Mouse (Mus musculus): ENCODE measurements around the gene Kcnj5. TPM values are rescaled to one million over a fixed set of nuclear protein-coding genes. Genes with fewer than 3 reads are reported as not detected.
A peak's percentile ranks its signal among the peaks of the same experiment; 100 is the strongest.

Gene Kcnj5
- polyA plus RNA-seq, 1 experiment from 2014 or later, result 0.14 TPM

DNA sequence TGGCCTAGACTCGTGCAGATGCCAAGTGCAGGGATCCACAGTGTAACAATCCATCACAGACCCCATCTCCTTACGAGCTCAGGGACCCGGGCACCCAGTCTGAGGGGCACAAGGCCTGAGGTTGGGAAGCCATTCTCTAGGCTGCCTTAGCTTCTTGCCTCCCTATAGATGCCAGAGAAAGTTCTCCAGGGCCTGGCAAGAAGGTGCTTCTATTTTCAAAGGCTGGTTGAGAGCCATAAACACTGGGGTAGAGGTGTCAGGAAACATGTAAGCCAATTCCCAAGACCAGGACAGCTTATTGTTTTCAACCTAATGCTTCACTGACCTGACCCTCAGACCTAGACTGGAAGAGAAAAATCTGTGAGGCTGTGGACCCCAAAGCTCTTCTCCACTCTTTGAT is 28.2 kb downstream of the Kcnj5 start:
- no peak for ATAC-seq (replicated peaks; ENCODE audit: insufficient number of reproducible peaks, low FRiP score, low TSS enrichment, low read depth)
- H3K4me2 ChIP-seq (ENCODE audit: low read depth, low read length), result no peak overlapping the region
- no peak overlapping the region for H3K27ac ChIP-seq (replicated peaks; ENCODE audit: low read depth, low read length)
- H3K27me3 ChIP-seq (ENCODE audit: control insufficient read depth, insufficient read depth, low read length), result no peaks in the 10 kb centered on the region
- no peak overlapping the region for H3K9ac ChIP-seq (replicated peaks; ENCODE audit: low read length)
- H3K4me1 ChIP-seq (ENCODE audit: control insufficient read depth, insufficient read depth, low read length), result no peaks in the 10 kb centered on the region
- H3K36me3 ChIP-seq (replicated peaks; ENCODE audit: control insufficient read depth, insufficient read depth, low read depth, low read length), result no peaks in the 10 kb centered on the region
- DNase-seq (ENCODE audit: low spot score), result no peak
- 87% methylated on average over 3 of the region's 3 CpGs for WGBS
- H3K9me3 ChIP-seq (replicated peaks; ENCODE audit: control insufficient read depth, low read length), result no peaks in the 10 kb centered on the region
- H3K4me3 ChIP-seq (ENCODE audit: low read depth, low read length), result no peak overlapping the region

DNA sequence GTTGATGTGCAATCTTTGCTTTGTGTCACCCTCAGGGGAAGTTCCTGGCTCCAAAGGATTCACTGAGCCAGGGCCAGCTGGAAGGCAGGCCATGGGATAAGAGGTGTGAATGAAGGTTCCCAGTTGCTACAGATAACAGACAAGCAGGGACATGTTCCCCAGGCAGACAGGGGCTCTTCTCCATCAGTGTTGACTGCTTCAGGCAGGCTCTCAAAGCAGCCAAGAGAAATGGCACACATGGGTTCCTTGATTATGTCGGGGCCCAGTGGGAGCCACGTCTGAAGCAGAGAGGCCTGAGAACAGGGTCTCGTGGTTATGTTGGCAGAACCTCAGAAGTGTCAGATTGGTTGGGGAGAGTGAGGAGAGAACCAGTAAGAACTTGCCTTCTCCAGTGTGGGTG is 30.1 kb downstream of the Kcnj5 start:
- H3K27ac ChIP-seq (replicated peaks; ENCODE audit: low read depth, low read length), result no peak overlapping the region
- H3K9me3 ChIP-seq (replicated peaks; ENCODE audit: control insufficient read depth, low read length), result no peaks in the 10 kb centered on the region
- H3K4me3 ChIP-seq (ENCODE audit: low read depth, low read length), result no peak overlapping the region
- H3K4me2 ChIP-seq (ENCODE audit: low read depth, low read length), result no peak overlapping the region
- no peak overlapping the region for H3K9ac ChIP-seq (replicated peaks; ENCODE audit: low read length)
- no peak for ATAC-seq (replicated peaks; ENCODE audit: insufficient number of reproducible peaks, low FRiP score, low TSS enrichment, low read depth)
- H3K36me3 ChIP-seq (replicated peaks; ENCODE audit: control insufficient read depth, insufficient read depth, low read depth, low read length), result no peaks in the 10 kb centered on the region
- no peaks in the 10 kb centered on the region for H3K27me3 ChIP-seq (ENCODE audit: control insufficient read depth, insufficient read depth, low read length)
- 80% methylated on average over 3 of the region's 3 CpGs for WGBS
- H3K4me1 ChIP-seq (ENCODE audit: control insufficient read depth, insufficient read depth, low read length), result no peaks in the 10 kb centered on the region
- no peak for DNase-seq (ENCODE audit: low spot score)

DNA sequence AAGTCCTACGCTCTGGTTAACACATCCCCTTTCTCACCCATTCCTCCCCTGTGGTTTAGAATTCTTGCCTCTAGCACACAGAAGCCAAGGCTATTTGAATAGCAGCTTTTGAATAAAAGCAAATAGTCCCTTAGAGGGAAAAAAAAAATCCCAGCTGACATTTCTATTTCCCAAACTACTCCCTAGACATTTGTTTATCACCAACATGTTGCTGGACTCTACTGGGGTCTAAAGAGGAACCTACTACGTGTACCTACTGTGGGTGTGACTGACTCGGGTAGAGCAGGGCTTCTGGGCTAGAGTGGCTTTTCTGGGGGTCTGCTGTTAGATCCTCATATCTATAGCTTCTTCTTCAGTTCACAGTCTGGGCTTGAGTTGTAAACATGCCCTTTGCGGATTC is 31.9 kb downstream of the Kcnj5 start:
- 87% methylated on average over 4 of the region's 4 CpGs for WGBS
- DNase-seq (ENCODE audit: low spot score), result no peak
- no peaks in the 10 kb centered on the region for H3K36me3 ChIP-seq (replicated peaks; ENCODE audit: control insufficient read depth, insufficient read depth, low read depth, low read length)
- H3K4me1 ChIP-seq (ENCODE audit: control insufficient read depth, insufficient read depth, low read length), result no peaks in the 10 kb centered on the region
- H3K9me3 ChIP-seq (replicated peaks; ENCODE audit: control insufficient read depth, low read length), result no peaks in the 10 kb centered on the region
- no peak for ATAC-seq (replicated peaks; ENCODE audit: insufficient number of reproducible peaks, low FRiP score, low TSS enrichment, low read depth)
- H3K27me3 ChIP-seq (ENCODE audit: control insufficient read depth, insufficient read depth, low read length), result no peaks in the 10 kb centered on the region
- H3K27ac ChIP-seq (replicated peaks; ENCODE audit: low read depth, low read length), result no peak overlapping the region
- no peak overlapping the region for H3K9ac ChIP-seq (replicated peaks; ENCODE audit: low read length)
- H3K4me3 ChIP-seq (ENCODE audit: low read depth, low read length), result no peak overlapping the region
- no peak overlapping the region for H3K4me2 ChIP-seq (ENCODE audit: low read depth, low read length)

DNA sequence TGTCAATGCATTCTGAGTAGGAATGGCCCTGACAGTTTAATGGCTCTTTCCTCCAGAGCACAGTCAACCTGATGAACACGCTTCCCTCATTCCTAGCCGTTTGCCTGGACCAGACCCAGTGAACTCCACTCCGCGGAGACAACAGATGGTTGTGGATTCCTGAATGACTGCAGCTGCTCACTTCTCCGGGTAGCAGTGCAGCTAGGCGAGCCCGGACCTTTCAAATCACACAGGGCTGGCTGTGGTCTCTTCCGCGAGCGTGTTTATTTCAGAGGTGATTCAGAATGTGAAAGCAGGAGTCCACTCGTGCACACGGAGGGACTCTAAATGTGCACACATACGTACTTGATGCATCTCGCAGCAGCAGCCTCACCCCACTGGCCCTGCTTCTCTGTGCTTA is 32.4 kb downstream of the Kcnj5 start:
- Histone ChIP-seq H3K36me3 (replicated peaks; ENCODE audit: control insufficient read depth, insufficient read depth, low read depth, low read length) (no peaks in the 10 kb centered on the region), H3K9me3 (replicated peaks; ENCODE audit: control insufficient read depth, low read length) (no peaks in the 10 kb centered on the region), H3K4me2 (ENCODE audit: low read depth, low read length) (no peak overlapping the region), H3K27ac (replicated peaks; ENCODE audit: low read depth, low read length) (no peak overlapping the region), H3K4me3 (ENCODE audit: low read depth, low read length) (no peak overlapping the region), H3K9ac (replicated peaks; ENCODE audit: low read length) (no peak overlapping the region), H3K4me1 (ENCODE audit: control insufficient read depth, insufficient read depth, low read length) (no peaks in the 10 kb centered on the region), H3K27me3 (ENCODE audit: control insufficient read depth, insufficient read depth, low read length) (no peaks in the 10 kb centered on the region)
- DNase-seq (ENCODE audit: low spot score), result peak; percentile 15
- no peak for ATAC-seq (replicated peaks; ENCODE audit: insufficient number of reproducible peaks, low FRiP score, low TSS enrichment, low read depth)
- 77% methylated on average over 14 of the region's 14 CpGs for WGBS

DNA sequence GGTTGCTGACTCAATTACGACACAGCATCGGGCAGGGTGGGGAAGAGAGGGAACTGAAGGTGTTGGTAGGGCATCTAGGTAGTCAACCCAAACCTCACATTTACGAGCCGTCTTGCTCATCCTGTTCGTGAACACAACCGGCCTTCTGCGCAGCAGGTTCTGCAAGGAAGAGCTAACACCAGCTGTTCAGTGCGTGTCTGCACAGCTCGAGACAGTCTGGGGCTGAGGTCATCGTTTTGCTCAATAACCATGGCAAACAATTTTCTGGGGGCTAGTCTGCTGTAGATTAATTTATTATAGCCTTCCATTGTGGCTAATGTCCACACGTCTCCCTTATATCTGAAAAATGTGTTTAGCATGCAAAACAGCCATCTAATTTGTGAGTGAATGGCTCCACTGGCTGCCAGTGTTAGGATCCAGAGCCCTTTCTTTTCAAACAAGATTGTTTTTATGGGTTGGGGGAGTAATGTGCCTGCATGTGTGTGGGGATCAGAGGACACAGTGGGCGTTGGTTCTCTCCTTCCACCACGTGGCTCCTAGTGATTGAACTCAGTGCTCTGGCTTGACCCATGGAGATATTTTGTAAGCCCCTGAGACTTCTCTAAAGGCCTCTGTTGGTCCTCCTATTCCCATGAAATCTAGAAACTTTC is 41.5 kb downstream of the Kcnj5 start:
- H3K9ac ChIP-seq (replicated peaks; ENCODE audit: low read length), result no peak overlapping the region
- H3K4me1 ChIP-seq (ENCODE audit: control insufficient read depth, insufficient read depth, low read length), result no peaks in the 10 kb centered on the region
- no peaks in the 10 kb centered on the region for H3K36me3 ChIP-seq (replicated peaks; ENCODE audit: control insufficient read depth, insufficient read depth, low read depth, low read length)
- no peak overlapping the region for H3K27ac ChIP-seq (replicated peaks; ENCODE audit: low read depth, low read length)
- H3K9me3 ChIP-seq (replicated peaks; ENCODE audit: control insufficient read depth, low read length), result no peaks in the 10 kb centered on the region
- H3K4me3 ChIP-seq (ENCODE audit: low read depth, low read length), result no peak overlapping the region
- DNase-seq (ENCODE audit: low spot score), result no peak
- WGBS, result 78% methylated on average over 13 of the region's 13 CpGs
- no peak overlapping the region for H3K4me2 ChIP-seq (ENCODE audit: low read depth, low read length)
- no peak for ATAC-seq (replicated peaks; ENCODE audit: insufficient number of reproducible peaks, low FRiP score, low TSS enrichment, low read depth)
- H3K27me3 ChIP-seq (ENCODE audit: control insufficient read depth, insufficient read depth, low read length), result no peaks in the 10 kb centered on the region

DNA sequence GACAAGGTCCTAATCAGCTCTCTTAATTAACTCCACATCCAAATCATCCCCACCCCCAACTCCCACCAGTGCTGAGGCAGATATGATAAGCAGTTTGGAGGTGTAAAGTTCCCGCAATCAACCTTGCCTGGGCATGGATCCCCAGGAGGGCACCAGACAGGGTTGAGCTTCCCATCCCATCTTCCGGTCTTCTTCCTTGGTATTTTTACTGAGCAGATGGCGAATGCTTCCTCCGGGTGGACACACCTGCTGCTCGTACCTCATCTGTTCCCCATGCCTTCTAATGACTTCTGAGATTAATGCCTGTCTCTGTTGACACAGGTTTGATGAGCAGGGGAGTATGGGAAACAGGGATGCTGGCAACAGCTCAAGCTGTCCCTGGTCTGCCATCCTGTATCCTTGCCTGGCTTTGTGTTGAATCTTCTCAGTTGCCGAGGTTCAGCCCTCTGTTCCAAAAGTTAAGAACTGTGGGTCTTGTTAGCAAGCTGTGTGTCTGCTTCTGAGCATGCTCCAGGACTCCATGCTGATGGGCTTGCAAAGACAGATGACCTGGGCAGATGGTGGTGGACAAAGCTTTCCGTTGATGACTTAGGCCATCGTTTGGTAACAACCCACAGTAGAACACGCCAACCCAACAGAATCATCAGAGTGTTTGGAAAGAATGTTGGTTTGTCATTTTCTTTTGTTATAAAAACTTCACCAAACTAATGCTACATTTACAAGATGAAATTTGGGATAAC is 48.9 kb downstream of the Kcnj5 start:
- H3K4me1 ChIP-seq (ENCODE audit: control insufficient read depth, insufficient read depth, low read length), result no peaks in the 10 kb centered on the region
- no peak for ATAC-seq (replicated peaks; ENCODE audit: insufficient number of reproducible peaks, low FRiP score, low TSS enrichment, low read depth)
- 85% methylated on average over 9 of the region's 9 CpGs for WGBS

DNA sequence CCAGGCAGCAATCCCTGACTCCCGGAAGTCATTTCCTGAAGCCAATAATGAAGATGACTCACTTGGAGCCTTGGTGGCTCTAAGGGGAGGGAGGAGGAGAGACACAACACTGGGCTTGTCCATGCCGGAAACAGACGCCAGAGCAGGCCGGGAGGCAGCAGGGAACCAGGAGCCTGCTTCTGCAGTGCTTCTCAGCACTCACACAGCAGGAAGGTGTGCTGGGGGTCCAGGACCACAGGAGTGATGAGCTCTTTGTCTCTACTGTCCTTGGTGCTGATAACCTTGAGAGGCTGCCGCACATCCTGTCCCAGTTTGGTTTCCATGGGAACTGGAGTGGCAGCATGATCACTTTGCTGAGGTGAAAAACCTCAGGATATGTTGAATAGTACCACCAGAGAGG is 51.5 kb downstream of the Kcnj5 start:
- Histone ChIP-seq H3K27ac (replicated peaks; ENCODE audit: low read depth, low read length) (no peak overlapping the region), H3K9ac (replicated peaks; ENCODE audit: low read length) (no peak overlapping the region), H3K9me3 (replicated peaks; ENCODE audit: control insufficient read depth, low read length) (no peaks in the 10 kb centered on the region), H3K4me2 (ENCODE audit: low read depth, low read length) (no peak overlapping the region), H3K4me1 (ENCODE audit: control insufficient read depth, insufficient read depth, low read length) (no peaks in the 10 kb centered on the region), H3K4me3 (ENCODE audit: low read depth, low read length) (no peak overlapping the region), H3K27me3 (ENCODE audit: control insufficient read depth, insufficient read depth, low read length) (no peaks in the 10 kb centered on the region), H3K36me3 (replicated peaks; ENCODE audit: control insufficient read depth, insufficient read depth, low read depth, low read length) (no peaks in the 10 kb centered on the region)
- WGBS, result 30% methylated on average over 5 of the region's 5 CpGs
- ATAC-seq (replicated peaks; ENCODE audit: insufficient number of reproducible peaks, low FRiP score, low TSS enrichment, low read depth), result no peak
- DNase-seq (ENCODE audit: low spot score), result peak; percentile 7

More for the DNA sequence above, 48.9 kb downstream of the Kcnj5 start:
- no peaks in the 10 kb centered on the region for H3K27me3 ChIP-seq (ENCODE audit: control insufficient read depth, insufficient read depth, low read length)
- H3K4me2 ChIP-seq (ENCODE audit: low read depth, low read length), result no peak overlapping the region
- no peak overlapping the region for H3K27ac ChIP-seq (replicated peaks; ENCODE audit: low read depth, low read length)
- DNase-seq (ENCODE audit: low spot score), result no peak
- H3K9me3 ChIP-seq (replicated peaks; ENCODE audit: control insufficient read depth, low read length), result no peaks in the 10 kb centered on the region
- no peak overlapping the region for H3K9ac ChIP-seq (replicated peaks; ENCODE audit: low read length)
- H3K36me3 ChIP-seq (replicated peaks; ENCODE audit: control insufficient read depth, insufficient read depth, low read depth, low read length), result no peaks in the 10 kb centered on the region
- no peak overlapping the region for H3K4me3 ChIP-seq (ENCODE audit: low read depth, low read length)

DNA sequence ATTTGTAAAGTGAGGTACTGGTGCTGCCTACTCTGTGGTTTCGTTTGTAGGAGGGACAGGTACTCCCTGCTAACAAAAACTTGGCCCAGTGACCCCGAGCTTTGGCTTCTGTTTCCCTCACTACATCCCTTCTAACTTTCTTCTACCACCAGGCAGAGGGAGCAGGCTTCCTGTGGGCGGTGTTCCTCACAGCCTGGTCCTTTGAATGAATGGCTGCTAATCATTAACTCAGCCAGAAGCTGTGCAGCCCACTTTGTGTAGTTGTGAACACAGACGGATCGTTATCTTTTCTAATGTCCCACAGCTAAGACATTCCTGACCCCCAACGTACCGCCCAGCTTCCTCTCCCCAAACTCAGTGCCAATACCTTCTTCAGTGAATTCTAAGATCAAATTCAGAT is 52.5 kb downstream of the Kcnj5 start:
- Histone ChIP-seq H3K4me3 (ENCODE audit: low read depth, low read length) (no peak overlapping the region), H3K9ac (replicated peaks; ENCODE audit: low read length) (no peak overlapping the region), H3K4me2 (ENCODE audit: low read depth, low read length) (no peak overlapping the region), H3K27me3 (ENCODE audit: control insufficient read depth, insufficient read depth, low read length) (no peaks in the 10 kb centered on the region), H3K4me1 (ENCODE audit: control insufficient read depth, insufficient read depth, low read length) (no peaks in the 10 kb centered on the region), H3K27ac (replicated peaks; ENCODE audit: low read depth, low read length) (no peak overlapping the region), H3K36me3 (replicated peaks; ENCODE audit: control insufficient read depth, insufficient read depth, low read depth, low read length) (no peaks in the 10 kb centered on the region), H3K9me3 (replicated peaks; ENCODE audit: control insufficient read depth, low read length) (no peaks in the 10 kb centered on the region)
- no peak for DNase-seq (ENCODE audit: low spot score)
- no peak for ATAC-seq (replicated peaks; ENCODE audit: insufficient number of reproducible peaks, low FRiP score, low TSS enrichment, low read depth)
- WGBS, result 53% methylated on average over 7 of the region's 7 CpGs
